Mouse (Mus musculus): ENCODE measurements around the gene Cfap77. TPM values are rescaled to one million over a fixed set of nuclear protein-coding genes. Genes with fewer than 3 reads are reported as not detected.

Cfap77 gene
- polyA plus RNA-seq (2014; fragmentation: Illumina TruSeq; extraction: RNeasy Lipid Tissue Mini Kit (QIAGEN cat#74804); ENCODE audit: low read depth, low replicate concordance), result not detected

DNA sequence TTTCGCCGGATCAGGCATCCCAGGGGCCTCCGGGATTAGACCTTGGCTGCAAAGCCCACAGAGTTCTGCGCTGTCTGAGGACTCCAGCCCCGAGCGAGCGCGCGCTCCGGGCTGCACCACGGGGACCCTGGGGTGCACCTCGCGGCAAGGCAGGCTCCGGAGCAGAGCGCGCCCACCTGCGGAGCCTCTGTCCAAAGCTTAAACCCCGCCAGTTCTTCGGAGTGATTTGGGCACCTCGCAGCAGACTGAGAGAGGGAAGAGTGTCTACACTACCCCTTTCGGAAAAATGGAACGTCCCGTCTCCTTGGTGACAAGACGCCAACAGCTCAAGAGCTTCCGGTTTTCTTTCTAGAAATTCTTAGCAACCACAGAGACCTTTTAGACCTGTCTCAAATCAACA, at the start of gene Cfap77:
TSS of gene Cfap77 (minus strand) at position 76 of the 400 bp plus-strand sequence.

DNA sequence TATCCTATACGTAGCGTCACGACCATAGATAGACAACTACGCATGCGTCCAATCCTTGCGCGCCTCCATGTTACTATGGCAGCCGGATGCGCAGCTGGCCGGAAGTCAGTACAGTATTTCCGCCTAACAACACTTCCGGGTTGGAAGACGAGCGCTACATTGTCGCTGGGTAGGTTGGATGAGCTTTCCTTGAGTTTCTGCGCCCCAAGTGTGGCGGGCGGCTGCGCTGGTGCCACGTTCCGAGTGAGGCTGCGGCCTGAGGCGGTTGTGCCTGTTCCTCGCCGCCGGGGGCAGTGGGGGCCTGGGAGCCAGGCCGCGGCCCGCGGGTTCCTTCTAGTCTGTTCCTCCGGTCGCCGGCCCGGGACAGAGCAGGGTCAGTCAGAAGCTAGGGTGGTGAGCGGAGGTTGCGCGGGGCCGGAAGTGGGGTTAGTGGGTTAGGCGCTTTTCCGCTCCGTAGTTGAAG, 5.3 kb upstream of the Cfap77 start, which contains the start of gene Ttf1:
TSS of gene Ttf1 (plus strand) at position 128 of the 463 bp plus-strand sequence.

DNA sequence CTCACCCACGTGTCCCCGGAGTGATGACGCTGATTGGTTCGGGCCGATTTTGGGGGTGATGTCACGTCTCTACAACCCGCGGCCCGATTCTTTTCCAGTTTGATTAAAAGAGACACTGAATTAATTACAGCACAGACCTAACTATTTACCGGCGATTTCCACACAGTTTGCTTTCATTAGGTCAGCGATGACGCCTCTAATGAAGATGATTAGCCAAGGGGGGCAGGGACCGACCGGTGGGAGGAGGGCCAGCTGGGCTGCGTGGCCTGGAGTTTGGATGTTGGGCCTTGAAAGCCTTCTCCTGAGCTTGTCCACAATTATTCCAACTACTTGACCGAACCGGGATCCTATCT, 138.4 kb downstream of the Cfap77 start, which contains the start of gene Barhl1:
TSS of gene Barhl1 (minus strand) at position 156 of the 353 bp plus-strand sequence.

Other genes with a start within 250 kb of the Cfap77 start
- gene Gtf3c4, start 214.7 kb downstream of the Cfap77 start, polyA plus RNA-seq (2014; fragmentation: Illumina TruSeq; extraction: RNeasy Lipid Tissue Mini Kit (QIAGEN cat#74804); ENCODE audit: low read depth, low replicate concordance), result 8.1 TPM
- 3.6 TPM for gene Ddx31, start 214.7 kb downstream of the Cfap77 start, polyA plus RNA-seq (2014; fragmentation: Illumina TruSeq; extraction: RNeasy Lipid Tissue Mini Kit (QIAGEN cat#74804); ENCODE audit: low read depth, low replicate concordance)
- not detected for gene Barhl1, start 138.4 kb downstream of the Cfap77 start, polyA plus RNA-seq (2014; fragmentation: Illumina TruSeq; extraction: RNeasy Lipid Tissue Mini Kit (QIAGEN cat#74804); ENCODE audit: low read depth, low replicate concordance)
- 4.6 TPM for gene Ttf1, start 5.2 kb upstream of the Cfap77 start, polyA plus RNA-seq (2014; fragmentation: Illumina TruSeq; extraction: RNeasy Lipid Tissue Mini Kit (QIAGEN cat#74804); ENCODE audit: low read depth, low replicate concordance)
- gene Setx, start 69.1 kb upstream of the Cfap77 start, polyA plus RNA-seq (2014; fragmentation: Illumina TruSeq; extraction: RNeasy Lipid Tissue Mini Kit (QIAGEN cat#74804); ENCODE audit: low read depth, low replicate concordance), result 8.8 TPM
- not detected for gene Ntng2, start 197.9 kb upstream of the Cfap77 start, polyA plus RNA-seq (2014; fragmentation: Illumina TruSeq; extraction: RNeasy Lipid Tissue Mini Kit (QIAGEN cat#74804); ENCODE audit: low read depth, low replicate concordance)